Mouse (Mus musculus) mouse embryonic stem cell (cell line): ENCODE results near the gene Itgax.
"Not testable (repeated sequence)": the region's sequence is repeated elsewhere in the genome, so short reads cannot be mapped to it uniquely, and the experiment has no call there.

Experiments
- in situ Hi-C, 2 experiments: fragments of 300-500 bp; cut with MboI; formaldehyde crosslinking; loops; 1 replicate in 1 of 2; 3 replicates in 1 of 2; pipeline ENCODE4 v1.14.3; 2019 to 2020; ENCODE audit warnings: low sequenced_read_pairs in 2 of 2, low pct_unique_long_range_greater_than_20kb in 1 of 2, mixed read lengths in 1 of 2; ENCODE audit not compliant: unreplicated experiment in 1 of 2

Gene Itgax

DNA sequence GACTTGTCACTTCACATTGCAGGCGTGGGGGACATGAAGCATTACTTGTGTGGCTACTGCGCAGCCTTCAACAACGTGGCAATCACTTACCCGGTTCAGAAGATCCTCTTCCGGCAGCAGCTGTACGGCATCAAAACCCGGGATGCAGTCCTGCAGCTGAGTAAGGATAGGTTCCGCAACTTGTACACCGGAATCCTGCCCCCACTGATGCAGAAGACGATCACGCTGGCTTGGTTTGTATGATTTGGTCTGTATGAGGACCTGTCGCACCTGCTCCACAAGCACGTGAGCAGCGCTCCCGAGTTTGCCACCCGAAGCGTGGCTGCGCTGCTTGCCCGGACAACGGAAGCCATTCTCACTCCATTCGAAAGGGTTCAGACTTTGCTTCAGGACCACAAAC, 24.7 kb downstream of the Itgax start, which contains the start of gene Itgad:
TSS of gene Itgad (plus strand) at position 301 of the 400 bp plus-strand sequence.
- in situ Hi-C loops, result no loop called here

DNA sequence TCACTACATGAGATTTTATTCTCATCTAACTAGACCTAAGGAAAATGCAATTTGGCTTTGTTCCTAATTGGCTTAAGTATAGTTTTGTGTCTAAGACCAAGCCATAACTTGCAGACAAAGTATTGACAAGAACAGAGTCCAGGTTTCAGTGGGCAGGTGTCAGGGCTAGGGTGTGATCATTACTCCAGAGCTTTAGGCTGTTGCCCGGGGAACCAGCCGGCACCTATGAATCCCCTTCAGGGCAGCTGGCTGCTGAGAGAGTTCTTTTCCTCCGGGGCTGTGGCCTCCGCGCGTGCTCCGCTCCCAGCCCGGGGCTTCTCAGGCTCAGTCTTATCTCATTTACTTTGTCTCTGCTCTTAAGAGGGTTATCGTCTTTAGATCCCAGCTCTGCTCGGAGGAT, 25.6 kb downstream of the Itgax start:
- in situ Hi-C loops, result no loop called here

DNA sequence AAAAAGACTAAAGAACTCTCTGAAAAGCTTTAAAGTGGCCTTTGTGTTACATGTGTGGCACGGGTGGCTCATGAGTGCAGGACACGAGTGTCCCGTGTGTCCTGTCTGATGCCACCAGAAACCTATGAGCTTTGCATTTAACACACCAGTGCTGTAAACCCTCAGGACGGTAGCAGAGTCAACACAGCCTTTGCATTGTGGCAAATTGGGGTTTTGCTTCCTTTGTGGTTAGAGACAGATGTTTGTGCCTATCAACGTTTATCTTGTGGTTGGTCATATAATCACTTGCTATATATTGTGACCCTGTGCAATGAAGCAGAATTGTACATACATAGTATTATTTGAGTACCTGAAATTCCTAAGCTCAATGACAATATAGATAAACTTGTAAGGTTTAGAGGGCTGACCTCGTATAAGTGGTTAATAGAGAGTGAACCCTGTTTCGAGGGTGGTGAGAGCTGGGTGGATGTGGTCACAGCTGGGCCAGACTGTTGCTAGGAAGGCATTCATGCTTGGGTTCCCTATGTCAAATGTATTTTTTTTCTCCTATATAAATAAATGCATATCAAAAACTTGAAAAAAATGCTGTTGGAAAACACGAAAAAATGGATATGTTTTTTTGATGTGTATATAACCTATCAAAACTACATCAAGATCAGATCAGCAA, 29.5 kb downstream of the Itgax start:
- in situ Hi-C loops, result not testable (repeated sequence)

DNA sequence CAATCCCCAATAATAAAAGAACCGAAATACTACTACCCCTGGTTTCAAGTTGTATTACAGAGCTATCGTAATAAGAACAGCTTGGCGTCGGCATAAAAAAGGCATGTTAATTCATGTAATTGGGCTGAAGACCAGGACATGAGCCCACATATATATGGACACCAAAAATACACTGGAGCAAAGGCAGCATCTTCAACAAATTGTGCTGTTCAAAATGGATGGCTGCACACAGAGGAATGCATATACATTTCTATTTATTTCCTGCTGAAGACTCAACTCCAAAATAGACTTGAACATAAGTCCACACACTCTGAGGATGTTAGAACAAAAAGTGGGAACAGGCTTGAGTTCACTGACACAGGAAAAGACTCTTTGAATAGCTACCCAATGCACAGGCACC, 34.7 kb downstream of the Itgax start:
- in situ Hi-C loops, result no loop called here

DNA sequence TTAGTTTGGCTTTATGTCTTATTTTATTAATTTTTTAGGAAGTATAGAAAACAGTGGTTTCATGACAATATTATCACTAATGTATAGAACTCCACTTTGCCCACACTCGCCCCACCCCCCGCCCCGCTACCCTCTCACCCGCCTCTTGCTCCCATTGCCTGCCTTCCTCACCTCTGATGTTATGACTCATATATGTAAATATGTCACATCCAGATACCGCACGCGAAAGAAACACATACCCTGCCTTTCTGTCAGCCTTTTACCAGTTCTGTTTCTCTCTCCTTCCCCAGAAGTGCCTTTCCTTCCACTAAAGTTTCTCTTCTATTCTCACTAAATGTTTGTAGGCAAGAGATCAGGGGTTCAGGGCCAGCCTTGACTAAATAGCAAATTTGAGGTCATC, 37.0 kb downstream of the Itgax start:
- in situ Hi-C loops, result no loop called here

DNA sequence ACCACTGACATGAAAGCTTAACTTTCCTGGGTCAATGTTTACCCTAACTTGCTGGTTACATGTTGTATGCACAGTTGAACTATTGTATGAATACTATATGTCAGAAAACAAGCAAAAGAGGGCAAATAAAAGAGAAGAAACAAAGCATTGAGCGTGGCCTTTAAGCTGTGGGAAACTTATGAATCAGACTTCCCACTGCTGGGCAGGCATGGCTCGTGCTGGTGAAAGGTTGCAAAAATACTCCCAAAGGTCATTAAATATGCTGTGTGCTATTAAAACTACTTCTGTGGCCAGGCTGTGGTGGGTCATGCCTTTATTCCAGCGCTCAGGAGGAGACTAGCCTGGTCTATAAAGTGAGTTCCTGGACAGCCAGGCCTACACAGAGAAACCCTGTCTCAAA, 40.6 kb downstream of the Itgax start:
- in situ Hi-C loops, result no loop called here

DNA sequence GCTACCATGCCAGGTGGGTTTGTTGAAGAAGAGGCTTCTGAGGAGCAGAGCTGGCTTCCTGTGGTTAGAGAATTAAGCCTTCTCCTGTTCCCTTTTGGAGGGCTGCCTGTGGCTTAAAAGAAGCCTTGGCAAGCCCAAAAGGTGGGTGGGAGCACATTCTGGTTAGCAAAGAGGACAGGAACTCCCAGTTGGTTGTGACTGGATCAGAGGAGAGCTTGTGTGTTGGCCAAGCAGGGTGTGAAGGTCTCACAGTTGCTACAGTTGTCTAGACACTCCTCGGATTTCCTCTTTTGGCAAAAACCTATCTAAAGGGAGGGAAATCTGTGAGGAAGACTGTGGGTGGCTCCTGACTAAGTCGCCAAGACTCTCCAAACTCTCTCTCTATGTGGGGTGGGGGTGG, 49.0 kb downstream of the Itgax start:
- in situ Hi-C loops, result no loop called here

DNA sequence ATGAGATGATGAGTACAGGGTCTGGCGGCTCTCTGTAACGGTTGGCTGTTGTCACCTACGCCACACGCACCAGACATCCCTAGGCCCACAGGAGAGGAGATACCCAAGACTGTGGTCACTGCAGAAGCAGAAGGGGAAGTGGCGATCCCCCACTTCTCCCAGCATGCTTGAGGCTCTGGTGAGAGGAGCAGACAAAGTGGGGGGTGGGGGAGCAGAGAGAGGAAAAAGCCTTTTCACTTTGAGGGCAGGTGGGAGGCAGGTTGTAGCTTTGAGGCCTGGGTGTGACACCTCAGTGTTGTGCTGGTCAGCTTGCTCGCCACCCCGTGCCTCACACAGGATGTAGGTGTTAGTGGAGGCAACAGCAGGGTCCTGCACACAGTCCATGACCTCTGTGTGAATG, 50.8 kb downstream of the Itgax start:
- in situ Hi-C loops, result no loop called here

DNA sequence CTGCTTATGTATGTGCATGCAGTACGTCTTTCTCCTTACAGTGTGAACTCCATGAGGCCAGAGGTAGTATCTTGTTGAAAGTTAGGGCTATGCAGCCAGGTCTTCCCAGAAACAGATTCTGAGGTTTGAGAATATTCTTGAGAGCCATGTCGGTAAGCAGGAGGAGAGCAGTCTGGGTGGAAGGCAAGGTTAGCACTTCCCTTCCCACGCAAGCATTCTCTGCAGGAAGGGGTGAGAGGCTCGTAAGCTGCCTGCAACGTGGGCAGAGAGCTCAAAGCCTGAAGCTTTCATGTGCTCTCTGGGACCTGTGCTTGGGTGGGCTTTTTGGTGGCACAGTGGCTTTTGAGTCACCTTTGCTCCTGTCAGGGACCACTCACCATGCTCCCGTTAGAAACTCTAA, 51.2 kb downstream of the Itgax start:
- in situ Hi-C loops, result no loop called here

DNA sequence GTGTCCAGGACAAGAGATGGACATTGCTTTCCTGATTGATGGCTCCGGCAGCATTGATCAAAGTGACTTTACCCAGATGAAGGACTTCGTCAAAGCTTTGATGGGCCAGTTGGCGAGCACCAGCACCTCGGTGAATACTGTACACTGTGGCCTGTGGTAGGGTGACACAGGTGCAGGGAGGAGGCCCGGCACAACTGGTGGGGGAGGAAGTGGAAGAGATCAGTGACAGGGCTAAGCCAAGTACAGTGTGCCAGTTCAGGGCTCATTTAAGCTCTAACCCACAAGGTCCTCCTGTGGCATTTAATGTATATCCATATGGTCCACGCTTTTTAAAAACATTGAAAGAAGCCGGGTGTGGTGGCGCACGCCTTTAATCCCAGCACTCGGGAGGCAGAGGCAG, 52.3 kb downstream of the Itgax start:
- in situ Hi-C loops, result no loop called here
